Mouse (Mus musculus) kidney, embryonic 15.5 days (tissue): ENCODE measurements at regions not wholly inside any gene's neighbourhood (a gene's known extent, or its start where the extent isn't known, plus 50 kb on each side); places are given as distances from the start of the nearest gene placed in this dataset.
A peak's percentile ranks its signal among the peaks of the same experiment; 100 is the strongest.

Source experiments
- ATAC-seq: fragments of 200-750 bp; cut with Nextera tagmentation; replicated peaks from 2 replicates; pipeline ENCODE4 v1.8.0; 2017; ENCODE audit warnings: moderate TSS enrichment; ENCODE audit not compliant: low FRiP score
- H3K27ac ChIP-seq: fragments of 300-500 bp; sonication (generic); 2 replicates; pipeline ENCODE4 v1.5.1; 2015; ENCODE audit warnings: mild to moderate bottlenecking, inconsistent platforms
- H3K27me3 ChIP-seq: fragments of 300-500 bp; sonication (generic); 2 replicates; pipeline ENCODE4 v1.6.1; 2015; ENCODE audit warnings: inconsistent platforms
- H3K36me3 ChIP-seq: fragments of 300-500 bp; sonication (generic); 2 replicates; pipeline ENCODE4 v1.6.1; 2015; ENCODE audit warnings: inconsistent platforms
- H3K4me1 ChIP-seq: fragments of 300-500 bp; sonication (generic); 2 replicates; pipeline ENCODE4 v1.6.1; 2015; ENCODE audit warnings: inconsistent platforms
- H3K4me2 ChIP-seq: fragments of 300-500 bp; sonication (generic); 2 replicates; pipeline ENCODE4 v1.6.1; 2015; ENCODE audit warnings: moderate library complexity, mild to moderate bottlenecking, inconsistent platforms
- H3K4me3 ChIP-seq: fragments of 300-500 bp; sonication (generic); replicated peaks from 2 replicates; pipeline ENCODE4 v1.5.1; 2015; ENCODE audit warnings: mild to moderate bottlenecking, inconsistent platforms
- H3K9ac ChIP-seq: fragments of 300-500 bp; sonication (generic); 2 replicates; pipeline ENCODE4 v1.6.1; 2015; ENCODE audit warnings: mild to moderate bottlenecking, inconsistent platforms
- H3K9me3 ChIP-seq: fragments of 300-500 bp; sonication (generic); replicated peaks from 2 replicates; pipeline ENCODE4 v1.6.1; 2016; ENCODE audit warnings: inconsistent platforms
- WGBS: fragments of 180-500 bp; shearing (Covaris S2); methylation state at CpG from one replicate; pipeline ENCODE4 v1.1.7; 2015; ENCODE audit warnings: mixed read lengths; 5-methylcytosine and 5-hydroxymethylcytosine counted together

GRCm38 (mm10) chrX:12219474-12219873, 59.3 kb upstream of the Bcor start:
- Histone ChIP-seq H3K4me3 (no peak overlapping the region), H3K4me2 (no peak overlapping the region), H3K27me3 (0 out of 2 replicates have a peak, but pooled peaks cover 2% of the 10 kb centered on the region), H3K9ac (no peak overlapping the region), H3K9me3 (no peaks in the 10 kb centered on the region), H3K36me3 (no peaks in the 10 kb centered on the region), H3K4me1 (no peaks in the 10 kb centered on the region), H3K27ac (no peak overlapping the region)
- ATAC-seq: no peak
- WGBS: 55% methylated on average over 8 of the region's 8 CpGs

- ATAC-seq: no peak
- Histone ChIP-seq H3K9me3 (no peaks in the 10 kb centered on the region), H3K36me3 (no peaks in the 10 kb centered on the region), H3K9ac (no peak overlapping the region), H3K27ac (no peak overlapping the region), H3K27me3 (peaks cover 22% of the 10 kb centered on the region), H3K4me2 (no peak overlapping the region), H3K4me3 (no peak overlapping the region), H3K4me1 (0 out of 2 replicates have a peak, but pooled peaks cover 8% of the 10 kb centered on the region)
- 77% methylated on average over 4 of the region's 4 CpGs for WGBS
These were observed 64.2 kb upstream of the Bcor start for GRCm38 (mm10) chrX:12224314-12224713.

GRCm38 (mm10) chrX:12225116-12225891, 65.1 kb upstream of the Bcor start:
- H3K4me2 ChIP-seq: peak overlapping the region; percentile 52
- H3K36me3 ChIP-seq: no peaks in the 10 kb centered on the region
- H3K27ac ChIP-seq: no peak overlapping the region
- WGBS: 11% methylated on average over 18 of the region's 19 CpGs
- ATAC-seq: no peak
- H3K9me3 ChIP-seq: no peaks in the 10 kb centered on the region
- H3K27me3 ChIP-seq: peaks cover 22% of the 10 kb centered on the region
- no peak overlapping the region for H3K9ac ChIP-seq
- peak overlapping the region; percentile 19 for H3K4me3 ChIP-seq
- H3K4me1 ChIP-seq: 0 out of 2 replicates have a peak, but pooled peaks cover 8% of the 10 kb centered on the region

GRCm38 (mm10) chrX:12225892-12226206, 65.7 kb upstream of the Bcor start:
- Histone ChIP-seq H3K27me3 (peaks cover 22% of the 10 kb centered on the region), H3K9me3 (no peaks in the 10 kb centered on the region), H3K36me3 (no peaks in the 10 kb centered on the region), H3K4me1 (0 out of 2 replicates have a peak, but pooled peaks cover 8% of the 10 kb centered on the region), H3K4me2 (peak overlapping the region; percentile 52), H3K27ac (no peak overlapping the region), H3K4me3 (no peak overlapping the region), H3K9ac (no peak overlapping the region)
- WGBS: 17% methylated on average over 3 of the region's 3 CpGs
- ATAC-seq: no peak

- no peak overlapping the region for H3K4me3 ChIP-seq
- no peak for ATAC-seq
These were observed 80.4 kb upstream of the Bcor start for GRCm38 (mm10) chrX:12240505-12241011.

GRCm38 (mm10) chrX:12241751-12242150, 81.6 kb upstream of the Bcor start:
- Histone ChIP-seq H3K36me3 (no peaks in the 10 kb centered on the region), H3K9ac (no peak overlapping the region), H3K9me3 (no peaks in the 10 kb centered on the region), H3K4me3 (no peak overlapping the region), H3K27ac (no peak overlapping the region), H3K4me1 (no peaks in the 10 kb centered on the region), H3K27me3 (no peaks in the 10 kb centered on the region), H3K4me2 (no peak overlapping the region)
- 63% methylated on average over 4 of the region's 4 CpGs for WGBS
- no peak for ATAC-seq

More at GRCm38 (mm10) chrX:12240505-12241011, 80.4 kb upstream of the Bcor start:
- Histone ChIP-seq H3K4me1 (no peaks in the 10 kb centered on the region), H3K9ac (no peak overlapping the region), H3K36me3 (no peaks in the 10 kb centered on the region), H3K9me3 (no peaks in the 10 kb centered on the region), H3K27me3 (no peaks in the 10 kb centered on the region), H3K27ac (no peak overlapping the region), H3K4me2 (no peak overlapping the region)
- 52% methylated on average over 4 of the region's 4 CpGs for WGBS

GRCm38 (mm10) chrX:12249071-12249470, 88.9 kb upstream of the Bcor start:
- no peak overlapping the region for H3K27ac ChIP-seq
- no peak overlapping the region for H3K9ac ChIP-seq
- H3K27me3 ChIP-seq: peaks cover 16% of the 10 kb centered on the region; the same call in 1 of the 2 replicates
- WGBS: 39% methylated on average over 4 of the region's 4 CpGs
- no peak for ATAC-seq
- H3K4me1 ChIP-seq: peaks cover 3% of the 10 kb centered on the region; the same call in 1 of the 2 replicates
- no peaks in the 10 kb centered on the region for H3K36me3 ChIP-seq
- no peak overlapping the region for H3K4me2 ChIP-seq
- no peak overlapping the region for H3K4me3 ChIP-seq
- H3K9me3 ChIP-seq: no peaks in the 10 kb centered on the region

- 88% methylated on average over 4 of the region's 4 CpGs for WGBS
- H3K4me1 ChIP-seq: peaks cover 3% of the 10 kb centered on the region; the same call in 1 of the 2 replicates
These were observed 89.8 kb upstream of the Bcor start for GRCm38 (mm10) chrX:12249911-12250310.

GRCm38 (mm10) chrX:12251853-12252679, 91.9 kb upstream of the Bcor start:
- H3K9ac ChIP-seq: 0 out of 2 replicates have a peak overlapping the region, but pooled peaks have one; percentile 31
- H3K4me1 ChIP-seq: peaks cover 3% of the 10 kb centered on the region; the same call in 1 of the 2 replicates
- no peaks in the 10 kb centered on the region for H3K36me3 ChIP-seq
- H3K27me3 ChIP-seq: peaks cover 16% of the 10 kb centered on the region; the same call in 1 of the 2 replicates
- ATAC-seq: peak; percentile 73
- H3K27ac ChIP-seq: no peak overlapping the region
- WGBS: 21% methylated on average over 32 of the region's 32 CpGs
- H3K4me3 ChIP-seq: peak overlapping the region; percentile 39
- H3K4me2 ChIP-seq: peak overlapping the region; percentile 66
- no peaks in the 10 kb centered on the region for H3K9me3 ChIP-seq

More at GRCm38 (mm10) chrX:12249911-12250310, 89.8 kb upstream of the Bcor start:
- Histone ChIP-seq H3K9ac (no peak overlapping the region), H3K9me3 (no peaks in the 10 kb centered on the region), H3K27ac (no peak overlapping the region), H3K4me2 (no peak overlapping the region), H3K27me3 (peaks cover 16% of the 10 kb centered on the region; the same call in 1 of the 2 replicates), H3K36me3 (no peaks in the 10 kb centered on the region), H3K4me3 (no peak overlapping the region)
- no peak for ATAC-seq

GRCm38 (mm10) chrX:12252680-12253021, 92.5 kb upstream of the Bcor start:
- Histone ChIP-seq H3K9ac (0 out of 2 replicates have a peak overlapping the region, but pooled peaks have one; percentile 31), H3K4me2 (peak overlapping the region; percentile 66), H3K4me3 (peak overlapping the region; percentile 39), H3K27ac (no peak overlapping the region), H3K4me1 (peaks cover 3% of the 10 kb centered on the region; the same call in 1 of the 2 replicates), H3K9me3 (no peaks in the 10 kb centered on the region), H3K27me3 (peaks cover 22% of the 10 kb centered on the region; the same call in 1 of the 2 replicates), H3K36me3 (no peaks in the 10 kb centered on the region)
- WGBS: 11% methylated on average over 16 of the region's 16 CpGs
- ATAC-seq: peak; percentile 29; the same call in 1 of the 2 replicates

GRCm38 (mm10) chrX:12256758-12257157, 96.6 kb upstream of the Bcor start:
- Histone ChIP-seq H3K4me3 (no peak overlapping the region), H3K9ac (no peak overlapping the region), H3K4me1 (no peaks in the 10 kb centered on the region; the same call in 1 of the 2 replicates), H3K27me3 (peaks cover 33% of the 10 kb centered on the region), H3K9me3 (no peaks in the 10 kb centered on the region), H3K27ac (no peak overlapping the region), H3K36me3 (no peaks in the 10 kb centered on the region), H3K4me2 (no peak overlapping the region)
- WGBS: 66% methylated on average over 8 of the region's 8 CpGs
- ATAC-seq: no peak

GRCm38 (mm10) chrX:12263834-12264233, 103.7 kb upstream of the Bcor start:
- Histone ChIP-seq H3K4me3 (no peak overlapping the region), H3K4me1 (no peaks in the 10 kb centered on the region), H3K9me3 (no peaks in the 10 kb centered on the region), H3K27me3 (peaks cover 20% of the 10 kb centered on the region), H3K9ac (no peak overlapping the region), H3K27ac (no peak overlapping the region), H3K4me2 (no peak overlapping the region), H3K36me3 (no peaks in the 10 kb centered on the region)
- WGBS: 83% methylated on average over 6 of the region's 6 CpGs
- no peak for ATAC-seq
